Mouse (Mus musculus): ENCODE results near the gene Gm17019.
"Not testable (repeated sequence)": the region's sequence is repeated elsewhere in the genome, so short reads cannot be mapped to it uniquely, and the experiment has no call there.

Gm17019 gene

GRCm38 (mm10) chr5:14996670-14997249 is 36.0 kb downstream of the Gm17019 start:
- DNase-seq: not testable (repeated sequence)

GRCm38 (mm10) chr5:14994124-14994523 is 38.7 kb downstream of the Gm17019 start:
- DNase-seq: not testable (repeated sequence)

- DNase-seq: not testable (repeated sequence)
These were observed 42.2 kb downstream of the Gm17019 start for GRCm38 (mm10) chr5:14990375-14991158.

GRCm38 (mm10) chr5:14986649-14987387 is 46.0 kb downstream of the Gm17019 start:
- DNase-seq: not testable (repeated sequence)
